Mouse (Mus musculus): Measurements from ENCODE around the gene Hlf.

GRCm38 (mm10) chr11:90417011-90417410, 26.3 kb upstream of the Hlf start:
- no peak for TF ChIP-seq ZC3H11A (IDR thresholded peaks at IDR 0.05; ENCODE audit: borderline replicate concordance, low read depth, low read length)
- no peak for TF ChIP-seq CHD2 (IDR thresholded peaks at IDR 0.05; ENCODE audit: low read depth, low read length)
- TF ChIP-seq HCFC1 (IDR thresholded peaks at IDR 0.05; ENCODE audit: borderline replicate concordance, insufficient read depth, low read length): no peak
